Mouse (Mus musculus): ENCODE results near the gene Gm47289. TPM values are rescaled to one million over a fixed set of nuclear protein-coding genes. Genes with fewer than 3 reads are reported as not detected.

Gene Gm47289
- total and polyA plus RNA-seq, 3 experiments: not detected

GRCm38 (mm10) chr9:119120168-119120560 lies 38.8 kb upstream of the Gm47289 start:
- no peaks in the 10 kb centered on the region for H3K27me3 ChIP-seq (ENCODE audit: control insufficient read depth, insufficient read depth, low read length)
- no peaks in the 10 kb centered on the region for H3K79me2 ChIP-seq (replicated peaks; ENCODE audit: control insufficient read depth, insufficient read depth, low read length)
- intact Hi-C loops (cut with DNase I): no loop called here
- H3K27ac ChIP-seq: no peak overlapping the region
- H3K9ac ChIP-seq (ENCODE audit: low read depth, low read length): no peak overlapping the region
- TF ChIP-seq CTCF (IDR thresholded peaks at IDR 0.05): no peak
- TF ChIP-seq EP300 (IDR thresholded peaks at IDR 0.05; ENCODE audit: insufficient read depth, low read depth, low read length): no peak
- no peak for TF ChIP-seq POLR2A (IDR thresholded peaks at IDR 0.05; ENCODE audit: insufficient read depth, low read depth, low read length)
- no peaks in the 10 kb centered on the region for H3K36me3 ChIP-seq (ENCODE audit: control insufficient read depth, insufficient read depth, low read length)
- DNase-seq: no peak
- H3K4me3 ChIP-seq: no peak overlapping the region
- H3K4me1 ChIP-seq (ENCODE audit: control insufficient read depth, insufficient read depth, low read length): no peaks in the 10 kb centered on the region
- WGBS: 60% methylated on average over 3 of the region's 3 CpGs

- Histone ChIP-seq H3K27ac (no peak overlapping the region), H3K79me2 (replicated peaks; ENCODE audit: control insufficient read depth, insufficient read depth, low read length) (no peaks in the 10 kb centered on the region), H3K4me1 (ENCODE audit: control insufficient read depth, insufficient read depth, low read length) (no peaks in the 10 kb centered on the region), H3K9ac (ENCODE audit: low read depth, low read length) (no peak overlapping the region), H3K36me3 (ENCODE audit: control insufficient read depth, insufficient read depth, low read length) (no peaks in the 10 kb centered on the region), H3K4me3 (no peak overlapping the region), H3K27me3 (ENCODE audit: control insufficient read depth, insufficient read depth, low read length) (no peaks in the 10 kb centered on the region)
- no peak for DNase-seq
- 82% methylated on average over 18 of the region's 18 CpGs for WGBS
- intact Hi-C loops (cut with DNase I): no loop called here
- TF ChIP-seq POLR2A (IDR thresholded peaks at IDR 0.05; ENCODE audit: insufficient read depth, low read depth, low read length) (no peak), EP300 (IDR thresholded peaks at IDR 0.05; ENCODE audit: insufficient read depth, low read depth, low read length) (no peak), CTCF (IDR thresholded peaks at IDR 0.05) (no peak)
Measured at GRCm38 (mm10) chr9:119122596-119123369, 36.2 kb upstream of the Gm47289 start.

GRCm38 (mm10) chr9:119128436-119129181 lies 30.4 kb upstream of the Gm47289 start:
- H3K27ac ChIP-seq: no peak overlapping the region
- no peaks in the 10 kb centered on the region for H3K36me3 ChIP-seq (ENCODE audit: control insufficient read depth, insufficient read depth, low read length)
- peak; percentile 29 for TF ChIP-seq CTCF (IDR thresholded peaks at IDR 0.05)
- TF ChIP-seq EP300 (IDR thresholded peaks at IDR 0.05; ENCODE audit: insufficient read depth, low read depth, low read length): no peak
- DNase-seq: no peak
- no peak overlapping the region for H3K4me3 ChIP-seq
- no peaks in the 10 kb centered on the region for H3K79me2 ChIP-seq (replicated peaks; ENCODE audit: control insufficient read depth, insufficient read depth, low read length)
- H3K4me1 ChIP-seq (ENCODE audit: control insufficient read depth, insufficient read depth, low read length): no peaks in the 10 kb centered on the region
- intact Hi-C loops (cut with DNase I): no loop called here
- no peak overlapping the region for H3K9ac ChIP-seq (ENCODE audit: low read depth, low read length)
- H3K27me3 ChIP-seq (ENCODE audit: control insufficient read depth, insufficient read depth, low read length): no peaks in the 10 kb centered on the region
- 79% methylated on average over 12 of the region's 12 CpGs for whole genome bisulfite sequencing

- H3K4me1 ChIP-seq (ENCODE audit: control insufficient read depth, insufficient read depth, low read length): no peaks in the 10 kb centered on the region
- no peak for TF ChIP-seq POLR2A (IDR thresholded peaks at IDR 0.05; ENCODE audit: insufficient read depth, low read depth, low read length)
- TF ChIP-seq EP300 (IDR thresholded peaks at IDR 0.05; ENCODE audit: insufficient read depth, low read depth, low read length): no peak
- TF ChIP-seq CTCF (IDR thresholded peaks at IDR 0.05): no peak
- intact Hi-C loops (cut with DNase I): no loop called here
- H3K79me2 ChIP-seq (replicated peaks; ENCODE audit: control insufficient read depth, insufficient read depth, low read length): no peaks in the 10 kb centered on the region
- H3K36me3 ChIP-seq (ENCODE audit: control insufficient read depth, insufficient read depth, low read length): no peaks in the 10 kb centered on the region
- no peaks in the 10 kb centered on the region for H3K27me3 ChIP-seq (ENCODE audit: control insufficient read depth, insufficient read depth, low read length)
- H3K9ac ChIP-seq (ENCODE audit: low read depth, low read length): no peak overlapping the region
- no peak overlapping the region for H3K27ac ChIP-seq
- 57% methylated on average over 5 of the region's 5 CpGs for WGBS
- no peak overlapping the region for H3K4me3 ChIP-seq
- no peak for DNase-seq
Measured at GRCm38 (mm10) chr9:119130692-119131091, 28.3 kb upstream of the Gm47289 start.

- H3K27me3 ChIP-seq (ENCODE audit: control insufficient read depth, insufficient read depth, low read length): no peaks in the 10 kb centered on the region
- TF ChIP-seq POLR2A (IDR thresholded peaks at IDR 0.05; ENCODE audit: insufficient read depth, low read depth, low read length): no peak
- TF ChIP-seq EP300 (IDR thresholded peaks at IDR 0.05; ENCODE audit: insufficient read depth, low read depth, low read length): no peak
- TF ChIP-seq CTCF (IDR thresholded peaks at IDR 0.05): no peak
- intact Hi-C loops (cut with DNase I): no loop called here
- 70% methylated on average over 2 of the region's 2 CpGs for WGBS
- H3K4me1 ChIP-seq (ENCODE audit: control insufficient read depth, insufficient read depth, low read length): no peaks in the 10 kb centered on the region
- H3K36me3 ChIP-seq (ENCODE audit: control insufficient read depth, insufficient read depth, low read length): no peaks in the 10 kb centered on the region
- H3K27ac ChIP-seq: no peak overlapping the region
- no peak overlapping the region for H3K4me3 ChIP-seq
- no peaks in the 10 kb centered on the region for H3K79me2 ChIP-seq (replicated peaks; ENCODE audit: control insufficient read depth, insufficient read depth, low read length)
- H3K9ac ChIP-seq (ENCODE audit: low read depth, low read length): no peak overlapping the region
- no peak for DNase-seq
Measured at GRCm38 (mm10) chr9:119138836-119139235, 20.1 kb upstream of the Gm47289 start.

GRCm38 (mm10) chr9:119142066-119142465 lies 16.9 kb upstream of the Gm47289 start:
- WGBS: 80% methylated on average over 5 of the region's 5 CpGs
- no peak overlapping the region for H3K4me3 ChIP-seq
- no peaks in the 10 kb centered on the region for H3K4me1 ChIP-seq (ENCODE audit: control insufficient read depth, insufficient read depth, low read length)
- intact Hi-C loops (cut with DNase I): no loop called here
- no peak overlapping the region for H3K27ac ChIP-seq
- H3K36me3 ChIP-seq (ENCODE audit: control insufficient read depth, insufficient read depth, low read length): no peaks in the 10 kb centered on the region
- no peak overlapping the region for H3K9ac ChIP-seq (ENCODE audit: low read depth, low read length)
- H3K79me2 ChIP-seq (replicated peaks; ENCODE audit: control insufficient read depth, insufficient read depth, low read length): no peaks in the 10 kb centered on the region
- TF ChIP-seq CTCF (IDR thresholded peaks at IDR 0.05): no peak
- no peak for TF ChIP-seq POLR2A (IDR thresholded peaks at IDR 0.05; ENCODE audit: insufficient read depth, low read depth, low read length)
- DNase-seq: no peak
- no peaks in the 10 kb centered on the region for H3K27me3 ChIP-seq (ENCODE audit: control insufficient read depth, insufficient read depth, low read length)
